In the genomic region with DNA sequence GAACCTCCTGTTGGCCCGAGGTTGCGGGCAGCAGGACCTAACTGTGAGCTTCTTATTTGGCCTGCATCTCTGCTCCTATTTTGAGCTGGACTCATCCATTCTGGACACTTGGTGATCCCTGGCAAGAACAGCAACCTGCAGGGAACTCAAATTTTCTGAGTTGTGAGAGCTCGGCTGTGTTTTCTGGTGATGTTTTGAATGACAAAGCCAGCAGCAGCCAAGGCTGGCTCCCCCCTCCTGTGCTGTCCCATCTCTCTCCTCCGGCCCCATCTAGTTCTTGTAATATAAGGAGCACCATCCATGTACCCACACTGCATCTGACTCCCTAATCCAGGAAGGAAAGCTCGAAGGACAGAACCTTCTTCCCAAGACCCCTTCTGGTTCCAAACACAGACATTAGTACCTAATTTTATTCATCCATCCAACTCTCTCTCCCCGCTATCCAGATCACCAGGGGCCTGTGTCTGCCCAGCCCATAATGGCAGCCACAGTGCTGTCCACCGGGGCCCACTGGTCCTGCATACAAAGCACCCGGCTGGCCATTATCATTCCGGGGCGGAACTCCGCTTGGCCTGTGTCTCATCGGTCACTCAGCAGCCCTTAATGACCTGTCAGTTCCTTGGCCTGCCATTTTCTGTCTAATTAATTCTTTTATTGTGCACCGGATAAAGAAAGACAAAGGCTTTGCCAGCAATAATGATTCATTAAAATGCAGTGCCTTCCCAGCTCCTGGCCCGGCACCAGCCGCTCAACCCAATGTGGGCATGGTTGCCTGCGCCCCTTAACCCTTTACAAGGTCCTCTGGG, we compare ENCODE assay signal across 9 mouse cellular contexts. TPM values are rescaled to one million over a fixed set of nuclear protein-coding genes. Genes with fewer than 3 reads are reported as not detected.
DNase-seq lines count a peak whose midpoint lies in the region; ATAC-seq lines count a peak whose summit lies in the region.
"Had no signal": no experiment of that assay in that cellular context is flagged by ENCODE, and none has a peak within 500 bp of the region (broad histone marks: within the 10 kb centered on the region; RNA-seq: fewer than 3 reads in every experiment).

No protein-coding gene starts in this region.

- H3K9ac ChIP-seq in hindbrain, embryonic 13.5 days = no peak overlapping the region
- H3K9ac ChIP-seq in midbrain, embryonic 13.5 days (replicated peaks) = no peak overlapping the region
- H3K9ac ChIP-seq: stomach, embryonic 15.5 days had no signal

- peak; percentile 85 for ATAC-seq in hindbrain, embryonic 13.5 days (ENCODE audit: low FRiP score)
- peak; percentile 86 for ATAC-seq in midbrain, embryonic 13.5 days
- no peak for ATAC-seq in megakaryocyte, adult 5-6 weeks (ENCODE audit: poor library complexity, severe bottlenecking)

- no peak overlapping the region for H3K4me2 ChIP-seq in hindbrain, embryonic 13.5 days
- no peak overlapping the region for H3K4me2 ChIP-seq in midbrain, embryonic 13.5 days (replicated peaks)
- H3K4me2 ChIP-seq: stomach, embryonic 15.5 days had no signal

- H3K36me3 ChIP-seq in hindbrain, embryonic 13.5 days = no peaks in the 10 kb centered on the region
- no peaks in the 10 kb centered on the region for H3K36me3 ChIP-seq in midbrain, embryonic 13.5 days
- H3K36me3 ChIP-seq: stomach, embryonic 15.5 days had no signal

- peak overlapping the region; percentile 84 for H3K27ac ChIP-seq in hindbrain, embryonic 13.5 days
- peak overlapping the region; percentile 84 for H3K27ac ChIP-seq in midbrain, embryonic 13.5 days
- H3K27ac ChIP-seq: stomach, embryonic 15.5 days had no signal

- H3K4me1 ChIP-seq in hindbrain, embryonic 13.5 days (replicated peaks) = peaks cover 74% of the 10 kb centered on the region
- H3K4me1 ChIP-seq in midbrain, embryonic 13.5 days (replicated peaks) = peaks cover 55% of the 10 kb centered on the region

- H3K27me3 ChIP-seq in hindbrain, embryonic 13.5 days = no peaks in the 10 kb centered on the region
- H3K27me3 ChIP-seq in midbrain, embryonic 13.5 days = peaks cover 5% of the 10 kb centered on the region; the same call in 1 of the 2 replicates

- H3K9me3 ChIP-seq in hindbrain, embryonic 13.5 days = no peaks in the 10 kb centered on the region
- H3K9me3 ChIP-seq in midbrain, embryonic 13.5 days = no peaks in the 10 kb centered on the region
- H3K9me3 ChIP-seq: stomach, embryonic 15.5 days had no signal

- WGBS in hindbrain, embryonic 13.5 days = 17% methylated on average over 16 of the region's 16 CpGs
- 24% methylated on average over 16 of the region's 16 CpGs for WGBS in midbrain, embryonic 13.5 days

- DNase-seq in right cerebral cortex, adult 18-20 months = peak; percentile 75
- DNase-seq in right cerebral cortex, postnatal 14 days = no peak
- no peak for DNase-seq in lung, postnatal 4 days
- no peak for DNase-seq in kidney, adult 18-20 months
- no peak for DNase-seq in adrenal gland, adult 18-20 months (ENCODE audit: low spot score in 2 of 2)

- no peak overlapping the region for H3K4me3 ChIP-seq in hindbrain, embryonic 13.5 days
- H3K4me3 ChIP-seq in midbrain, embryonic 13.5 days (replicated peaks) = no peak overlapping the region
- H3K4me3 ChIP-seq: stomach, embryonic 15.5 days had no signal

RNA-seq across cellular contexts. Expression of gene Sox8, which starts 9.1 kb away (rescaled TPM):
- polyA plus RNA-seq in hindbrain, embryonic 13.5 days (2015; fragmentation: Nextera tagmentation; extraction: Ambion mirVana) = 11.1 and 11.8 TPM in 2 replicates
- 5.2 and 7.9 TPM in 2 replicates for polyA plus RNA-seq in midbrain, embryonic 13.5 days (2015; fragmentation: Nextera tagmentation; extraction: Ambion mirVana)
- not detected in 2 replicates for total RNA-seq in megakaryocyte, adult 5-6 weeks (2015)
- total RNA-seq in megakaryocyte, adult 5-6 weeks (2017) = not detected in 2 replicates
- total RNA-seq in adrenal gland, adult 18-20 months (2021) = 1 to 10 TPM in 1 of 2 experiments, under 1 TPM in 1; 0.73 to 1.6 TPM

RNA-seq across cellular contexts. Expression of gene Lmf1, which starts 17.5 kb away (rescaled TPM):
- 22.6 and 24.0 TPM in 2 replicates for polyA plus RNA-seq in hindbrain, embryonic 13.5 days (2015; fragmentation: Nextera tagmentation; extraction: Ambion mirVana)
- 20.6 and 22.9 TPM in 2 replicates for polyA plus RNA-seq in midbrain, embryonic 13.5 days (2015; fragmentation: Nextera tagmentation; extraction: Ambion mirVana)
- total RNA-seq in megakaryocyte, adult 5-6 weeks (2015) = 37.8 and 38.4 TPM in 2 replicates
- 16.7 and 17.0 TPM in 2 replicates for total RNA-seq in megakaryocyte, adult 5-6 weeks (2017)
- total RNA-seq in adrenal gland, adult 18-20 months (2021) = 10 to 100 TPM; 36.9 to 38.7 TPM
